24 mouse cellular contexts compared by ENCODE assay signal in genomic region chr12:15981741-15982140, GRCm38 (mm10).
A peak's percentile ranks its signal among the peaks of the same experiment; 100 is the strongest.
DNase-seq lines count a peak whose midpoint lies in the region; ATAC-seq and TF ChIP-seq lines count a peak whose summit lies in the region.
"Had no signal": no experiment of that assay in that cellular context is flagged by ENCODE, and none has a peak within 500 bp of the region (broad histone marks: within the 10 kb centered on the region; RNA-seq: fewer than 3 reads in every experiment).

No protein-coding gene starts in this region.

- no peak for TF ChIP-seq POLR2A in CH12.LX (IDR thresholded peaks at IDR 0.05; ENCODE audit: low read depth, low read length)

- H3K9me3 ChIP-seq in heart, embryonic 10.5 days, result no peaks in the 10 kb centered on the region
- no peaks in the 10 kb centered on the region for H3K9me3 ChIP-seq in CH12.LX (replicated peaks; ENCODE audit: low read length)
- no peaks in the 10 kb centered on the region for H3K9me3 ChIP-seq in liver, embryonic 12.5 days (replicated peaks)
- H3K9me3 ChIP-seq: embryonic facial prominence, embryonic 12.5 days; G1E; hindbrain, embryonic 15.5 days; limb, embryonic 12.5 days; midbrain, embryonic 10.5 days had no signal

- H3K4me3 ChIP-seq in heart, embryonic 10.5 days, result no peak overlapping the region
- H3K4me3 ChIP-seq in CH12.LX (replicated peaks in 1 of 3; ENCODE audit: low read depth in 2 of 3, low read length in 2 of 3, poor library complexity in 1 of 3), result no peak overlapping the region
- no peak overlapping the region for H3K4me3 ChIP-seq in liver, embryonic 12.5 days
- H3K4me3 ChIP-seq: embryonic facial prominence, embryonic 12.5 days; hindbrain, embryonic 15.5 days; layer of hippocampus, adult 2 months; limb, embryonic 12.5 days; midbrain, embryonic 10.5 days had no signal

- H3K27me3 ChIP-seq in heart, embryonic 10.5 days (ENCODE audit: insufficient read depth, poor library complexity, severe bottlenecking), result no peaks in the 10 kb centered on the region
- H3K27me3 ChIP-seq in CH12.LX (replicated peaks), result no peaks in the 10 kb centered on the region
- no peaks in the 10 kb centered on the region for H3K27me3 ChIP-seq in liver, embryonic 12.5 days (replicated peaks)
- H3K27me3 ChIP-seq: embryonic facial prominence, embryonic 12.5 days; hindbrain, embryonic 15.5 days; limb, embryonic 12.5 days had no signal

- dilution Hi-C loops in CH12.LX (cut with MboI; ENCODE audit: extremely low pct_ligation_motif_present, extremely low pct_unique_long_range_greater_than_20kb, low sequenced_read_pairs), result no loop called here

- no peak; the same call in 1 of the 2 replicates for TF ChIP-seq EP300 in CH12.LX (IDR thresholded peaks at IDR 0.05; ENCODE audit: low read length)

- no peak overlapping the region for H3K9ac ChIP-seq in CH12.LX (ENCODE audit: insufficient read depth, low read depth)
- H3K9ac ChIP-seq in liver, embryonic 12.5 days, result no peak overlapping the region
- H3K9ac ChIP-seq: embryonic facial prominence, embryonic 12.5 days; forebrain, postnatal 0 days; hindbrain, embryonic 15.5 days; limb, embryonic 12.5 days; liver, embryonic 14.5 days had no signal

- no peaks in the 10 kb centered on the region for H3K79me2 ChIP-seq in CH12.LX (replicated peaks; ENCODE audit: control insufficient read depth, extremely low read depth, insufficient read depth, poor library complexity, severe bottlenecking)

- in situ Hi-C loops in CH12.LX (cut with MboI; ENCODE audit: low pct_ligation_motif_present, low pct_unique_long_range_greater_than_20kb, low sequenced_read_pairs), result no loop called here

- no peak overlapping the region for H3K4me2 ChIP-seq in CH12.LX (ENCODE audit: insufficient read depth, low read depth, poor library complexity, severe bottlenecking)
- H3K4me2 ChIP-seq in liver, embryonic 12.5 days, result no peak overlapping the region
- H3K4me2 ChIP-seq: embryonic facial prominence, embryonic 12.5 days; hindbrain, embryonic 15.5 days; limb, embryonic 12.5 days had no signal

- no peak for DNase-seq in heart, embryonic 10.5 days (ENCODE audit: low spot score)
- DNase-seq in heart, postnatal 25 days (ENCODE audit: low spot score), result no peak
- DNase-seq in CH12.LX (ENCODE audit: extremely low read depth), result peak; percentile 20
- peak; percentile 8 for DNase-seq in retina, embryonic 14.5 days (ENCODE audit: low spot score)
- peak; percentile 32 to 44 for DNase-seq in thymus, postnatal 36 days
- no peak for DNase-seq in layer of hippocampus, postnatal 10 days (ENCODE audit: low spot score in 2 of 2)
- DNase-seq: adrenal gland, postnatal 10 days; B cell, adult 2 months; cerebellum, adult 11-12 months; cerebellum, postnatal 36 days; forebrain, postnatal 0 days; gastrocnemius, postnatal 10 days; heart, postnatal 14 days; kidney, adult 18-20 months; kidney, postnatal 10 days; lung, postnatal 14 days had no signal

- intact Hi-C loops in heart, postnatal 25 days (cut with DNase I), result no loop called here

- 48% methylated on average over 1 of the region's 1 CpGs for WGBS in heart, embryonic 10.5 days
- WGBS in liver, embryonic 12.5 days (ENCODE audit: insufficient replicate concordance), result 63% methylated on average over 1 of the region's 1 CpGs

- no peaks in the 10 kb centered on the region for H3K36me3 ChIP-seq in heart, embryonic 10.5 days
- no peaks in the 10 kb centered on the region for H3K36me3 ChIP-seq in CH12.LX (replicated peaks in 1 of 2; ENCODE audit: control insufficient read depth in 1 of 2, insufficient read depth in 1 of 2, low read length in 1 of 2)
- H3K36me3 ChIP-seq in liver, embryonic 12.5 days, result no peaks in the 10 kb centered on the region
- H3K36me3 ChIP-seq: embryonic facial prominence, embryonic 12.5 days; G1E; hindbrain, embryonic 15.5 days; limb, embryonic 12.5 days; midbrain, embryonic 10.5 days had no signal

- peaks cover 45% of the 10 kb centered on the region for H3K4me1 ChIP-seq in heart, embryonic 10.5 days
- H3K4me1 ChIP-seq in CH12.LX (ENCODE audit: control insufficient read depth in 1 of 2, insufficient read depth in 2 of 2), result peaks cover 0 to 24% of the 10 kb centered on the region in 2 experiments; a peak in 2 of 4 replicates
- no peaks in the 10 kb centered on the region for H3K4me1 ChIP-seq in liver, embryonic 12.5 days

- ATAC-seq in liver, embryonic 12.5 days, result no peak
- ATAC-seq: forebrain, postnatal 0 days had no signal

- TF ChIP-seq CTCF in CH12.LX (conservative IDR thresholded peaks at IDR 0.05 in 1 of 2, IDR thresholded peaks at IDR 0.05 in 1 of 2; ENCODE audit: low read depth in 2 of 2, low read length in 2 of 2), result no peak

- peak overlapping the region; percentile 59; the same call in 1 of the 2 replicates for H3K27ac ChIP-seq in heart, embryonic 10.5 days
- no peak overlapping the region for H3K27ac ChIP-seq in CH12.LX (ENCODE audit: insufficient read depth, low read depth)
- H3K27ac ChIP-seq in liver, embryonic 12.5 days, result no peak overlapping the region
- H3K27ac ChIP-seq: embryonic facial prominence, embryonic 12.5 days; hindbrain, embryonic 15.5 days; layer of hippocampus, adult 2 months; liver, embryonic 14.5 days; midbrain, embryonic 10.5 days had no signal

- TF ChIP-seq RAD21 in CH12.LX (IDR thresholded peaks at IDR 0.05; ENCODE audit: low read depth, low read length), result no peak

TF ChIP-seq in CH12.LX, 34 proteins besides CTCF, POLR2A, EP300 and RAD21:
- TF ChIP-seq MYC (IDR thresholded peaks at IDR 0.05; ENCODE audit: low read depth, low read length) (no peak), USF1 (IDR thresholded peaks at IDR 0.05; ENCODE audit: low read depth, low read length) (no peak), E2F4 (IDR thresholded peaks at IDR 0.05; ENCODE audit: insufficient replicate concordance, low read depth, low read length) (no peak), KAT2A (IDR thresholded peaks at IDR 0.05; ENCODE audit: insufficient replicate concordance, low read length) (no peak), UBTF (IDR thresholded peaks at IDR 0.05; ENCODE audit: low read depth, low read length) (no peak), POLR2AphosphoS2 (IDR thresholded peaks at IDR 0.05; ENCODE audit: low read depth, low read length) (no peak), CHD2 (IDR thresholded peaks at IDR 0.05; ENCODE audit: low read length) (no peak), NELFE (IDR thresholded peaks at IDR 0.05; ENCODE audit: low read depth, low read length) (no peak), ELF1 (IDR thresholded peaks at IDR 0.05; ENCODE audit: low read depth, low read length) (no peak), MXI1 (IDR thresholded peaks at IDR 0.05; ENCODE audit: low read depth, low read length) (no peak), ZKSCAN1 (IDR thresholded peaks at IDR 0.05; ENCODE audit: borderline replicate concordance, low read depth, low read length) (no peak), NRF1 (IDR thresholded peaks at IDR 0.05; ENCODE audit: low read depth, low read length) (no peak), GABPA (IDR thresholded peaks at IDR 0.05; ENCODE audit: insufficient replicate concordance, low read depth, low read length) (no peak)

Comparison
In these comparisons a context has a peak if more than half of its experiments do, and no peak if none do; other contexts are left out.
1. DNase-seq: peak in CH12.LX (single experiment), retina, embryonic 14.5 days (single experiment) and thymus, postnatal 36 days (2 of 2); none in heart, embryonic 10.5 days (single experiment), heart, postnatal 25 days (single experiment) and layer of hippocampus, postnatal 10 days (0 of 2).